Mouse (Mus musculus): ENCODE results near the gene Rab11b. TPM values are rescaled to one million over a fixed set of nuclear protein-coding genes. Genes with fewer than 3 reads are reported as not detected.
A peak's percentile ranks its signal among the peaks of the same experiment; 100 is the strongest.

The Rab11b gene
- polyA plus RNA-seq, 2 experiments, result 192 to 312 TPM

DNA sequence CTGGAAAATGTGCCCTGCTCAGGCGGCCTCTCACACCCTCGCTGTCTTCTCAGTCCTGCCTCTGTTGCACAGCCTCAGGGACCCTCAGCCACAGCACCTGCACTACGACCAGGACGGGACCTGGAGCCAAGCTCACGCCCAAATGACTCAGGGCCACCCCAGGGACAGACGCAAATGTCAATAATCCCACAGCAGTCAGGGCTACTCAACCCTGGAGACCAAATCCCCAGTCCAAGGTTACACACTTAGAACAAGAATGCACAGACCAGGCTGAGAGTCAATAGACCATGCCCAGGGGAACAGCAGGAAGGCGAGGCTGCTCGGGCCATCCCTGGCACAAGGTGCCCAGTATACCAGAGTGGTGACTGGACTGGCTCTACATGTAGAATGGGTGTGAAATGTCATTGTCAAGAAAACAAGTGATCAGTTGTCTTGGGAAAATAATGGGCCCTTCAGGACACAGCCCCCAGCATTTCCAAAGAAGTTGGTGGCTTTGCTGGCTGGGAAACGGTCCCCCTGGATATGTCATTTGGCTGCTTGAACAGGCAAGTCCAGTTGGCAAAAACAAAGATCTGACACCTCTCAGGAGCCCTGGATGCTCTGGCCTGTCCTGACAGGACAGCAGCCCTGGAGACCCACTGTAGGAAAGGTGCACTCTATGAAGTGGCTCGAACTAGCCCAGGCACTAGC lies 4.8 kb downstream of the Rab11b start:
- no peaks in the 10 kb centered on the region for H3K9me3 ChIP-seq (ENCODE audit: control insufficient read depth, low read length)
- no peak overlapping the region for H3K4me2 ChIP-seq (replicated peaks; ENCODE audit: low read depth, low read length, severe bottlenecking)
- no peak overlapping the region for H3K27ac ChIP-seq (replicated peaks; ENCODE audit: low read depth, low read length)
- 79% methylated on average over 10 of the region's 10 CpGs for WGBS
- DNase-seq (ENCODE audit: low spot score) (no peak), ATAC-seq (ENCODE audit: low FRiP score, low read depth) (no peak)
- H3K4me1 ChIP-seq (ENCODE audit: control insufficient read depth, insufficient read depth, low read length), result peaks cover 15% of the 10 kb centered on the region
- TF ChIP-seq POLR2A (IDR thresholded peaks at IDR 0.05; ENCODE audit: borderline replicate concordance, extremely low read depth, insufficient read depth, insufficient read length), result no peak
- H3K36me3 ChIP-seq (ENCODE audit: control insufficient read depth, insufficient read depth, low read length), result peaks cover 12% of the 10 kb centered on the region
- H3K9ac ChIP-seq (ENCODE audit: low read depth, low read length, severe bottlenecking), result 0 out of 2 replicates have a peak overlapping the region, but pooled peaks have one; percentile 4
- H3K4me3 ChIP-seq (replicated peaks; ENCODE audit: low read length), result no peak overlapping the region
- H3K27me3 ChIP-seq (ENCODE audit: control insufficient read depth, insufficient read depth, low read length), result no peaks in the 10 kb centered on the region

DNA sequence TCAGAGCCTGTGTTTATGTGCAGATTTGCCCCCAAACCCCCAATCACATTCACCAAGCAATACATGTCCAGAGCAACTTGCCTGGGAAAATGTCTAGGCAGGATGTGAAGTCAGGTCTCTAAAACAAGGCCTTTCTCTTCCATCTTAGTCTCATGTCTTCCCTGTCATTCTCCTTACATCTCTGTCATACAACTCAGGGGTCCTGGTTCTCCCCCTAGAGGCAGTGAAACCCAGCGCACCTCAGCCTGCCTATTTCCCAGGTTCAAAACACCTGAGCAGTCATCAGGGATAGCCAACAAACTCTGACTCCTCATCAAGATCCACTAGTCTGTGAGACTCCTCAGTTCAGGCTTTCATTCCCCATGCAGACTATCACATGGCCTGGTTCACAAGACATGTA lies 5.7 kb downstream of the Rab11b start:
- Histone ChIP-seq H3K9ac (ENCODE audit: low read depth, low read length, severe bottlenecking) (no peak overlapping the region), H3K4me2 (replicated peaks; ENCODE audit: low read depth, low read length, severe bottlenecking) (no peak overlapping the region), H3K27me3 (ENCODE audit: control insufficient read depth, insufficient read depth, low read length) (no peaks in the 10 kb centered on the region), H3K27ac (replicated peaks; ENCODE audit: low read depth, low read length) (no peak overlapping the region), H3K9me3 (ENCODE audit: control insufficient read depth, low read length) (no peaks in the 10 kb centered on the region), H3K36me3 (ENCODE audit: control insufficient read depth, insufficient read depth, low read length) (peaks cover 21% of the 10 kb centered on the region), H3K4me3 (replicated peaks; ENCODE audit: low read length) (no peak overlapping the region), H3K4me1 (ENCODE audit: control insufficient read depth, insufficient read depth, low read length) (peaks cover 15% of the 10 kb centered on the region)
- no peak for DNase-seq (ENCODE audit: low spot score)
- no peak for TF ChIP-seq POLR2A (IDR thresholded peaks at IDR 0.05; ENCODE audit: borderline replicate concordance, extremely low read depth, insufficient read depth, insufficient read length)
- 76% methylated on average over 1 of the region's 1 CpGs for WGBS
- ATAC-seq (ENCODE audit: low FRiP score, low read depth), result no peak

DNA sequence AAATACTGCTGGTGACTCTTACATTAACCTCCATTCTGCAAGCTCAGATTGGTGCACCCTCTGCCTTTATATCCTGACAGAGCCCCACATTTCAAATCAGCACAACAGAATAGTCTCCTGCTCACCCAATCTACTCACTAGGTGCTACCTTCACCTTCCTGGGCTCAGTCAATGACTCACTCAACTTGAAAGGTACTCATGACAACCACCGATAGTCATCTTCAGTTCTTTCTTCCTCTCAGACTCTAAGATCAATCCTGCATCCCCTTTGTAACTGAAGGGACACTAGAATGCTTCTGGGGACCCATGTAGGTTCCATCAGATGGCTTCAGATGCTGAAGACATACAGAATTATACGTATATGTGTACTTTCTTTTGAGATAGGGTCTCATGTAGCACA lies 8.0 kb downstream of the Rab11b start:
- no peak overlapping the region for H3K4me3 ChIP-seq (replicated peaks; ENCODE audit: low read length)
- no peak overlapping the region for H3K4me2 ChIP-seq (replicated peaks; ENCODE audit: low read depth, low read length, severe bottlenecking)
- H3K27ac ChIP-seq (replicated peaks; ENCODE audit: low read depth, low read length), result no peak overlapping the region
- ATAC-seq (ENCODE audit: low FRiP score, low read depth) (no peak), DNase-seq (ENCODE audit: low spot score) (no peak)
- no peak overlapping the region for H3K9ac ChIP-seq (ENCODE audit: low read depth, low read length, severe bottlenecking)
- no peaks in the 10 kb centered on the region for H3K27me3 ChIP-seq (ENCODE audit: control insufficient read depth, insufficient read depth, low read length)
- H3K4me1 ChIP-seq (ENCODE audit: control insufficient read depth, insufficient read depth, low read length), result peaks cover 3% of the 10 kb centered on the region
- 91% methylated on average over 2 of the region's 2 CpGs for WGBS
- no peaks in the 10 kb centered on the region for H3K9me3 ChIP-seq (ENCODE audit: control insufficient read depth, low read length)
- peaks cover 42% of the 10 kb centered on the region for H3K36me3 ChIP-seq (ENCODE audit: control insufficient read depth, insufficient read depth, low read length)
- TF ChIP-seq POLR2A (IDR thresholded peaks at IDR 0.05; ENCODE audit: borderline replicate concordance, extremely low read depth, insufficient read depth, insufficient read length), result no peak

DNA sequence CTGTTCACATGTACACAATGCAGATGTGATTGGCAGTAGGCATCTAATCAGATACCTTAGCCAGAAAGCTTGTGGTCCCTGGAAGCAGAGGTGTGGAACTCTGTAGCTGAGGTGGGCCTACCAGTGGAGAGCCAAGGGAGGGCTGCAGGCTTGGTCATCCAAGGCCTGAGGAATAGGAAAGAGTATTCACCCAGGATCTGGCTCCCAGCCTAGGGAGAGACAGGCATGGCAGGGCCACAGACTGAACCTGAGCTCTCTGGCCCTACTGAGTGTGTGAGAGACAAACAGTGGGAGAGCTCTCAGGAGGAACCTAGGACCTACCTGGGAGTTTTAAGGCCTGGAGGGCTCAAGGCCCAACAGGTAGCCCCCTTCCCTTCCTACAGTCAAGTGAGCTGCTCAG lies 9.1 kb downstream of the Rab11b start:
- Histone ChIP-seq H3K9ac (ENCODE audit: low read depth, low read length, severe bottlenecking) (no peak overlapping the region), H3K4me1 (ENCODE audit: control insufficient read depth, insufficient read depth, low read length) (no peaks in the 10 kb centered on the region; the same call in none of the 2 replicates), H3K27ac (replicated peaks; ENCODE audit: low read depth, low read length) (no peak overlapping the region), H3K27me3 (ENCODE audit: control insufficient read depth, insufficient read depth, low read length) (no peaks in the 10 kb centered on the region), H3K9me3 (ENCODE audit: control insufficient read depth, low read length) (no peaks in the 10 kb centered on the region), H3K4me3 (replicated peaks; ENCODE audit: low read length) (no peak overlapping the region), H3K4me2 (replicated peaks; ENCODE audit: low read depth, low read length, severe bottlenecking) (no peak overlapping the region), H3K36me3 (ENCODE audit: control insufficient read depth, insufficient read depth, low read length) (peaks cover 46% of the 10 kb centered on the region)
- ATAC-seq (ENCODE audit: low FRiP score, low read depth), result no peak
- no peak for TF ChIP-seq POLR2A (IDR thresholded peaks at IDR 0.05; ENCODE audit: borderline replicate concordance, extremely low read depth, insufficient read depth, insufficient read length)
- DNase-seq (ENCODE audit: low spot score), result no peak

DNA sequence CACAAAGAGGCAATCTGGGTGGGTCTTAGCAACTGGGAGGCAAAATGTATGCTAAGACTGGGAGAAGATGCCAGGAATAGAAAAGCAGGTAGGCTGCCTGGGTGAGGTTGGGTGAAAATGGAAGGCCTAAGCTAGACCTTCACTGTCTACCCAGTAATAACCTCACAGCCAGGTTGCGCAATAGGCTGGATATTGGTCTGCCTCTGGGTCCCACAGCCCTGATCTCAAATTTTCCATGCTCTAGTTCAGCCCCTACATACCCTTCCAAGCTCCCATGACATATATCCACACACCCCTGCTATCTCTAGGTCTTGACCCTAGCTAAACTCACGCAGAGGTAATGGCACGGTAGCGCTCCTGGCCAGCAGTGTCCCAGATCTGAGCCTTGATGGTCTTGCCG lies 10.9 kb downstream of the Rab11b start:
- Histone ChIP-seq H3K4me1 (ENCODE audit: control insufficient read depth, insufficient read depth, low read length) (no peaks in the 10 kb centered on the region; the same call in 1 of the 2 replicates), H3K4me2 (replicated peaks; ENCODE audit: low read depth, low read length, severe bottlenecking) (no peak overlapping the region), H3K27me3 (ENCODE audit: control insufficient read depth, insufficient read depth, low read length) (no peaks in the 10 kb centered on the region), H3K9ac (ENCODE audit: low read depth, low read length, severe bottlenecking) (no peak overlapping the region), H3K9me3 (ENCODE audit: control insufficient read depth, low read length) (no peaks in the 10 kb centered on the region), H3K27ac (replicated peaks; ENCODE audit: low read depth, low read length) (no peak overlapping the region), H3K36me3 (ENCODE audit: control insufficient read depth, insufficient read depth, low read length) (peaks cover 59% of the 10 kb centered on the region), H3K4me3 (replicated peaks; ENCODE audit: low read length) (no peak overlapping the region)
- no peak for DNase-seq (ENCODE audit: low spot score)
- 96% methylated on average over 5 of the region's 5 CpGs for WGBS
- ATAC-seq (ENCODE audit: low FRiP score, low read depth), result no peak
- TF ChIP-seq POLR2A (IDR thresholded peaks at IDR 0.05; ENCODE audit: borderline replicate concordance, extremely low read depth, insufficient read depth, insufficient read length), result no peak

Data from limb, embryonic 14.5 days (tissue).